Mouse (Mus musculus) limb, embryonic 12.5 days (tissue): ENCODE measurements at regions not wholly inside any gene's neighbourhood (a gene's known extent, or its start where the extent isn't known, plus 50 kb on each side); places are given as distances from the start of the nearest gene placed in this dataset.

ENCODE experiments used
- ATAC-seq: fragments of 200-750 bp; cut with Nextera tagmentation; 2 replicates; pipeline ENCODE4 v1.8.0; 2017; ENCODE audit warnings: low read depth, moderate TSS enrichment; ENCODE audit not compliant: insufficient number of reproducible peaks, insufficient read depth, low FRiP score, low TSS enrichment
- H3K27ac ChIP-seq: fragments of 300-500 bp; sonication (generic); 2 replicates; pipeline ENCODE4 v1.5.1; 2016; ENCODE audit warnings: mild to moderate bottlenecking, moderate library complexity
- H3K27me3 ChIP-seq: fragments of 300-500 bp; sonication (generic); 2 replicates; pipeline ENCODE4 v1.6.1; 2016; ENCODE audit warnings: mild to moderate bottlenecking, moderate library complexity
- H3K36me3 ChIP-seq: fragments of 300-500 bp; sonication (generic); 2 replicates; pipeline ENCODE4 v1.6.1; 2016; ENCODE audit warnings: mild to moderate bottlenecking, moderate library complexity
- H3K4me1 ChIP-seq: fragments of 300-500 bp; sonication (generic); replicated peaks from 2 replicates; pipeline ENCODE4 v1.6.1; 2016
- H3K4me2 ChIP-seq: fragments of 300-500 bp; sonication (generic); 2 replicates; pipeline ENCODE4 v1.6.1; 2016; ENCODE audit warnings: mild to moderate bottlenecking, moderate library complexity
- H3K4me3 ChIP-seq: fragments of 300-500 bp; sonication (generic); replicated peaks from 2 replicates; pipeline ENCODE4 v1.5.1; 2016; ENCODE audit warnings: mild to moderate bottlenecking
- H3K9ac ChIP-seq: fragments of 300-500 bp; sonication (generic); replicated peaks from 2 replicates; pipeline ENCODE4 v1.6.1; 2016; ENCODE audit warnings: mild to moderate bottlenecking, moderate library complexity
- H3K9me3 ChIP-seq: fragments of 300-500 bp; sonication (generic); 2 replicates; pipeline ENCODE4 v1.6.1; 2016; ENCODE audit warnings: mild to moderate bottlenecking, moderate library complexity
- WGBS: fragments of 180-500 bp; shearing (Covaris S2); methylation state at CpG from one replicate; pipeline ENCODE4 v1.1.7; 2016; 5-methylcytosine and 5-hydroxymethylcytosine counted together

- Histone ChIP-seq H3K27ac (no peak overlapping the region), H3K4me2 (no peak overlapping the region), H3K4me3 (no peak overlapping the region), H3K9ac (no peak overlapping the region), H3K27me3 (no peaks in the 10 kb centered on the region), H3K9me3 (no peaks in the 10 kb centered on the region), H3K36me3 (no peaks in the 10 kb centered on the region), H3K4me1 (no peaks in the 10 kb centered on the region; the same call in 1 of the 2 replicates)
- 90% methylated on average over 6 of the region's 6 CpGs for WGBS
- ATAC-seq, result no peak
Measured at GRCm38 (mm10) chr8:35240884-35241283, 524.7 kb upstream of the Gm19410 start.

- H3K27ac ChIP-seq, result no peak overlapping the region
- no peak overlapping the region for H3K4me3 ChIP-seq
Measured at GRCm38 (mm10) chr8:35243555-35243954, 522.0 kb upstream of the Gm19410 start.

GRCm38 (mm10) chr8:35249747-35250375, 515.7 kb upstream of the Gm19410 start:
- no peak overlapping the region for H3K27ac ChIP-seq
- no peaks in the 10 kb centered on the region for H3K4me1 ChIP-seq
- H3K4me2 ChIP-seq, result no peak overlapping the region
- H3K27me3 ChIP-seq, result no peaks in the 10 kb centered on the region
- no peak overlapping the region for H3K4me3 ChIP-seq
- H3K9me3 ChIP-seq, result no peaks in the 10 kb centered on the region
- no peak for ATAC-seq
- 73% methylated on average over 7 of the region's 7 CpGs for WGBS
- H3K36me3 ChIP-seq, result no peaks in the 10 kb centered on the region
- no peak overlapping the region for H3K9ac ChIP-seq

More at GRCm38 (mm10) chr8:35243555-35243954, 522.0 kb upstream of the Gm19410 start:
- no peaks in the 10 kb centered on the region for H3K27me3 ChIP-seq
- H3K9me3 ChIP-seq, result no peaks in the 10 kb centered on the region
- H3K9ac ChIP-seq, result no peak overlapping the region
- no peak overlapping the region for H3K4me2 ChIP-seq
- WGBS, result 53% methylated on average over 11 of the region's 11 CpGs
- ATAC-seq, result no peak
- H3K36me3 ChIP-seq, result no peaks in the 10 kb centered on the region
- no peaks in the 10 kb centered on the region; the same call in 1 of the 2 replicates for H3K4me1 ChIP-seq

- Histone ChIP-seq H3K36me3 (no peaks in the 10 kb centered on the region), H3K9ac (no peak overlapping the region), H3K27ac (no peak overlapping the region), H3K4me3 (no peak overlapping the region), H3K4me2 (no peak overlapping the region), H3K4me1 (no peaks in the 10 kb centered on the region), H3K9me3 (no peaks in the 10 kb centered on the region), H3K27me3 (no peaks in the 10 kb centered on the region)
- WGBS, result 72% methylated on average over 4 of the region's 4 CpGs
- no peak for ATAC-seq
Measured at GRCm38 (mm10) chr8:35250641-35251040, 514.9 kb upstream of the Gm19410 start.

GRCm38 (mm10) chr8:35253946-35254345, 511.6 kb upstream of the Gm19410 start:
- H3K36me3 ChIP-seq, result no peaks in the 10 kb centered on the region
- H3K9ac ChIP-seq, result no peak overlapping the region
- H3K27ac ChIP-seq, result no peak overlapping the region
- H3K4me1 ChIP-seq, result no peaks in the 10 kb centered on the region
- H3K9me3 ChIP-seq, result no peaks in the 10 kb centered on the region
- WGBS, result 84% methylated on average over 4 of the region's 4 CpGs
- H3K4me2 ChIP-seq, result no peak overlapping the region
- no peaks in the 10 kb centered on the region for H3K27me3 ChIP-seq
- H3K4me3 ChIP-seq, result no peak overlapping the region
- no peak for ATAC-seq

GRCm38 (mm10) chr8:35255327-35255726, 510.3 kb upstream of the Gm19410 start:
- no peak overlapping the region for H3K27ac ChIP-seq
- 86% methylated on average over 2 of the region's 2 CpGs for WGBS
- no peaks in the 10 kb centered on the region for H3K9me3 ChIP-seq
- H3K4me3 ChIP-seq, result no peak overlapping the region
- ATAC-seq, result no peak
- no peaks in the 10 kb centered on the region for H3K4me1 ChIP-seq
- no peak overlapping the region for H3K9ac ChIP-seq
- H3K36me3 ChIP-seq, result no peaks in the 10 kb centered on the region
- no peak overlapping the region for H3K4me2 ChIP-seq
- no peaks in the 10 kb centered on the region for H3K27me3 ChIP-seq

GRCm38 (mm10) chr8:35256958-35257357, 508.6 kb upstream of the Gm19410 start:
- Histone ChIP-seq H3K27ac (no peak overlapping the region), H3K36me3 (no peaks in the 10 kb centered on the region), H3K9ac (no peak overlapping the region), H3K4me3 (no peak overlapping the region), H3K9me3 (no peaks in the 10 kb centered on the region), H3K4me1 (no peaks in the 10 kb centered on the region), H3K27me3 (no peaks in the 10 kb centered on the region), H3K4me2 (no peak overlapping the region)
- no peak for ATAC-seq
- WGBS, result 55% methylated on average over 4 of the region's 4 CpGs

GRCm38 (mm10) chr8:35268221-35268620, 497.4 kb upstream of the Gm19410 start:
- no peaks in the 10 kb centered on the region for H3K36me3 ChIP-seq
- no peak for ATAC-seq
- H3K4me2 ChIP-seq, result no peak overlapping the region
- H3K27me3 ChIP-seq, result no peaks in the 10 kb centered on the region
- no peak overlapping the region for H3K9ac ChIP-seq
- no peak overlapping the region for H3K27ac ChIP-seq
- no peaks in the 10 kb centered on the region for H3K9me3 ChIP-seq
- H3K4me3 ChIP-seq, result no peak overlapping the region
- 70% methylated on average over 5 of the region's 5 CpGs for WGBS
- no peaks in the 10 kb centered on the region for H3K4me1 ChIP-seq

GRCm38 (mm10) chr8:35268986-35269385, 496.6 kb upstream of the Gm19410 start:
- no peaks in the 10 kb centered on the region for H3K27me3 ChIP-seq
- no peaks in the 10 kb centered on the region for H3K36me3 ChIP-seq
- no peaks in the 10 kb centered on the region for H3K4me1 ChIP-seq
- 97% methylated on average over 2 of the region's 2 CpGs for WGBS
- no peak overlapping the region for H3K4me2 ChIP-seq
- no peak overlapping the region for H3K27ac ChIP-seq
- H3K4me3 ChIP-seq, result no peak overlapping the region
- no peaks in the 10 kb centered on the region for H3K9me3 ChIP-seq
- H3K9ac ChIP-seq, result no peak overlapping the region
- ATAC-seq, result no peak

- no peak overlapping the region for H3K9ac ChIP-seq
- no peak overlapping the region for H3K27ac ChIP-seq
- H3K27me3 ChIP-seq, result no peaks in the 10 kb centered on the region
- no peaks in the 10 kb centered on the region for H3K36me3 ChIP-seq
- ATAC-seq, result no peak
- no peaks in the 10 kb centered on the region for H3K9me3 ChIP-seq
- no peak overlapping the region for H3K4me2 ChIP-seq
- no peak overlapping the region for H3K4me3 ChIP-seq
- peaks cover 7% of the 10 kb centered on the region for H3K4me1 ChIP-seq
- WGBS, result 39% methylated on average over 8 of the region's 8 CpGs
Measured at GRCm38 (mm10) chr8:35275972-35276371, 489.6 kb upstream of the Gm19410 start.

GRCm38 (mm10) chr8:35276460-35276859, 489.1 kb upstream of the Gm19410 start:
- H3K9ac ChIP-seq, result no peak overlapping the region
- H3K27me3 ChIP-seq, result no peaks in the 10 kb centered on the region
- no peaks in the 10 kb centered on the region for H3K36me3 ChIP-seq
- peaks cover 7% of the 10 kb centered on the region for H3K4me1 ChIP-seq
- no peak overlapping the region for H3K4me3 ChIP-seq
- no peak for ATAC-seq
- no peak overlapping the region for H3K4me2 ChIP-seq
- no peak overlapping the region for H3K27ac ChIP-seq
- 66% methylated on average over 7 of the region's 7 CpGs for WGBS
- H3K9me3 ChIP-seq, result no peaks in the 10 kb centered on the region

- H3K9ac ChIP-seq, result no peak overlapping the region
- H3K4me1 ChIP-seq, result peaks cover 7% of the 10 kb centered on the region
- WGBS, result 93% methylated on average over 8 of the region's 8 CpGs
- no peak overlapping the region for H3K4me3 ChIP-seq
- no peaks in the 10 kb centered on the region for H3K9me3 ChIP-seq
- no peak overlapping the region for H3K27ac ChIP-seq
- H3K36me3 ChIP-seq, result no peaks in the 10 kb centered on the region
- ATAC-seq, result no peak
- H3K4me2 ChIP-seq, result no peak overlapping the region
- H3K27me3 ChIP-seq, result no peaks in the 10 kb centered on the region
Measured at GRCm38 (mm10) chr8:35278946-35279345, 486.6 kb upstream of the Gm19410 start.
